Mouse (Mus musculus): ENCODE data around the gene Aimp2. TPM values are rescaled to one million over a fixed set of nuclear protein-coding genes. Genes with fewer than 3 reads are reported as not detected.

Gene Aimp2
- total RNA-seq (2023) = 30.1 TPM

GRCm38 (mm10) chr5:143909417-143910400 is at the start of gene Aimp2, which contains the start of gene Pms2:
Gene Aimp2 (minus strand): TSS chr5:143909847.
Gene Pms2 (plus strand): TSS chr5:143909964.

GRCm38 (mm10) chr5:143932831-143933230 is 23.2 kb upstream of the Aimp2 start, which contains the start of gene Rsph10b:
Gene Rsph10b (plus strand): TSS chr5:143933035.

GRCm38 (mm10) chr5:143927875-143928274 is 18.2 kb upstream of the Aimp2 start, which contains the start of gene Gm42421:
Gene Gm42421 (plus strand): TSS chr5:143928175.

GRCm38 (mm10) chr5:143897635-143898330 is 11.9 kb downstream of the Aimp2 start, which contains the start of gene Ankrd61:
Gene Ankrd61 (minus strand): TSS chr5:143897685.

Other genes with a start within 250 kb of the Aimp2 start
- 32.3 TPM for gene Usp42, start 177.6 kb downstream of the Aimp2 start, total RNA-seq (2023)
- 33.3 TPM for gene Eif2ak1, start 92.1 kb downstream of the Aimp2 start, total RNA-seq (2023)
- gene Ankrd61, start 12.2 kb downstream of the Aimp2 start, total RNA-seq (2023) = 0.37 TPM
- gene Pms2, start 117 bp upstream of the Aimp2 start, total RNA-seq (2023) = 22.9 TPM
- not detected for gene Gm42421, start 18.3 kb upstream of the Aimp2 start, total RNA-seq (2023)
- 1.3 TPM for gene Rsph10b, start 23.2 kb upstream of the Aimp2 start, total RNA-seq (2023)
- 68.4 TPM for gene Ccz1, start 105.0 kb upstream of the Aimp2 start, total RNA-seq (2023)
- gene Ocm, start 116.8 kb upstream of the Aimp2 start, total RNA-seq (2023) = not detected
- gene Lmtk2, start 190.6 kb upstream of the Aimp2 start, total RNA-seq (2023) = 32.4 TPM

Data from CD8-positive naive resting alpha-beta T cell, adult 57 days (primary cell).